Mouse (Mus musculus) kidney, postnatal 0 days (tissue): ENCODE data around the gene Ctsz. TPM values are rescaled to one million over a fixed set of nuclear protein-coding genes. Genes with fewer than 3 reads are reported as not detected.

ENCODE experiments used
- ATAC-seq: fragments of 200-750 bp; cut with Nextera tagmentation; replicated peaks from 2 replicates; pipeline ENCODE4 v1.8.0; 2017; ENCODE audit warnings: low read depth, moderate number of reproducible peaks, moderate TSS enrichment, moderate library complexity; ENCODE audit not compliant: low FRiP score
- DNase-seq: peaks from one replicate; pipeline ENCODE4 v3.0.0-alpha.2; 2016; ENCODE audit warnings: low spot score
- H3K27ac ChIP-seq: fragments of 300-500 bp; sonication (generic); 2 replicates; pipeline ENCODE4 v1.5.1; 2014; ENCODE audit warnings: mild to moderate bottlenecking
- H3K27me3 ChIP-seq: fragments of 300-500 bp; sonication (generic); 2 replicates; pipeline ENCODE4 v1.6.1; 2014; ENCODE audit warnings: low read length, mixed read lengths; ENCODE audit not compliant: insufficient read depth
- H3K36me3 ChIP-seq: fragments of 300-500 bp; sonication (generic); 2 replicates; pipeline ENCODE4 v1.6.1; 2014; ENCODE audit warnings: low read length, mixed read lengths; ENCODE audit not compliant: insufficient read depth
- H3K4me1 ChIP-seq: fragments of 300-500 bp; sonication (generic); replicated peaks from 2 replicates; pipeline ENCODE4 v1.6.1; 2014; ENCODE audit warnings: antibody characterized with exemption, low read length, mixed read lengths; ENCODE audit not compliant: insufficient read depth
- H3K4me2 ChIP-seq: fragments of 300-500 bp; sonication (generic); 2 replicates; pipeline ENCODE4 v1.6.1; 2014; ENCODE audit warnings: mild to moderate bottlenecking, low read length, moderate library complexity, mixed read lengths
- H3K4me3 ChIP-seq: fragments of 300-500 bp; sonication (generic); replicated peaks from 2 replicates; pipeline ENCODE4 v1.5.1; 2014; ENCODE audit warnings: low read depth, low read length
- H3K9ac ChIP-seq: fragments of 300-500 bp; sonication (generic); 2 replicates; pipeline ENCODE4 v1.6.1; 2014; ENCODE audit warnings: low read depth, low read length
- H3K9me3 ChIP-seq: fragments of 300-500 bp; sonication (generic); replicated peaks from 2 replicates; pipeline ENCODE4 v1.6.1; 2016; ENCODE audit warnings: low read length, inconsistent platforms, mixed read lengths
- CTCF ChIP-seq: IDR thresholded peaks from 2 replicates; pipeline ENCODE4 v1.5.1; 2016; ENCODE audit warnings: antibody characterized with exemption, low read depth, mild to moderate bottlenecking, moderate library complexity
- WGBS: fragments of 180-500 bp; shearing (Covaris S2); extraction: QIAGEN DNeasy Blood & Tissue Kit; methylation state at CpG from one replicate; pipeline ENCODE4 v1.1.7; 2014; 5-methylcytosine and 5-hydroxymethylcytosine counted together
- polyA plus RNA-seq: library from polyadenylated mRNA; unstranded; fragments of >200 nt; fragmentation: Nextera tagmentation; extraction: Ambion mirVana; gene quantifications from 2 replicates; pipeline ENCODE4 v1.2.1, GENCODE M21; 2015

Gene Ctsz
- polyA plus RNA-seq, 1 experiment from 2014 or later, result 131 TPM

- TF ChIP-seq CTCF, result no peak
Observed at GRCm38 (mm10) chr2:174400396-174400795, 38.4 kb downstream of the Ctsz start.

DNA sequence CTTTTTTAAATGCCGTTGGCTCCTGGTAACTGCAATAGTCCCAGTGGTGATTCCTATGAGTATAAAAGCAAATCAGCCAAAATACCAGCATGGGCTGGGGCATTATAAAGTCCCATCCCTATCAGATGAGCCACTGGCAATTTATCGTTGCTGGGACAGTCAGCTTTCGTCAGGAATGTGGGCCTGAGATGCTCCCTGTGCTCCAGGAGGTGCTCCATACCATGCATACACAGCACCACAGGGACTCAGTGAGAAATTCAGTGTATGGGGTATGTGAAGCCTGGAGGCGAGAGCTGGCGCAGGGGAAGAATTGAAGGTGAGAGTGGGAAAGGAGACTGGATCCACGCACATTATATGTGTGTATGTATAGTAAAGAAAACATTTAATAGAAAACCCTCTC, 41.0 kb downstream of the Ctsz start:
- no peak for ATAC-seq
- H3K4me2 ChIP-seq, result no peak overlapping the region
- H3K9ac ChIP-seq, result no peak overlapping the region
- DNase-seq, result no peak
- WGBS, result 85% methylated on average over 6 of the region's 6 CpGs
- no peaks in the 10 kb centered on the region for H3K4me1 ChIP-seq
- no peaks in the 10 kb centered on the region for H3K36me3 ChIP-seq
- no peak for TF ChIP-seq CTCF
- H3K27me3 ChIP-seq, result no peaks in the 10 kb centered on the region
- no peak overlapping the region for H3K4me3 ChIP-seq
- no peak overlapping the region for H3K27ac ChIP-seq
- no peaks in the 10 kb centered on the region for H3K9me3 ChIP-seq

More at GRCm38 (mm10) chr2:174400396-174400795, 38.4 kb downstream of the Ctsz start:
- H3K27me3 ChIP-seq, result no peaks in the 10 kb centered on the region
- H3K27ac ChIP-seq, result no peak overlapping the region
- no peaks in the 10 kb centered on the region for H3K4me1 ChIP-seq
- no peaks in the 10 kb centered on the region for H3K9me3 ChIP-seq
- no peak for DNase-seq
- no peak for ATAC-seq
- H3K9ac ChIP-seq, result no peak overlapping the region
- H3K36me3 ChIP-seq, result no peaks in the 10 kb centered on the region
- 82% methylated on average over 4 of the region's 4 CpGs for WGBS
- H3K4me3 ChIP-seq, result no peak overlapping the region
- H3K4me2 ChIP-seq, result no peak overlapping the region

GRCm38 (mm10) chr2:174397065-174397464, 41.8 kb downstream of the Ctsz start:
- DNase-seq (no peak), ATAC-seq (no peak)
- Histone ChIP-seq H3K9ac (no peak overlapping the region), H3K4me2 (no peak overlapping the region), H3K4me3 (no peak overlapping the region), H3K9me3 (no peaks in the 10 kb centered on the region), H3K27me3 (no peaks in the 10 kb centered on the region), H3K4me1 (no peaks in the 10 kb centered on the region), H3K36me3 (no peaks in the 10 kb centered on the region), H3K27ac (no peak overlapping the region)
- WGBS, result 95% methylated on average over 1 of the region's 1 CpGs
- TF ChIP-seq CTCF, result no peak

DNA sequence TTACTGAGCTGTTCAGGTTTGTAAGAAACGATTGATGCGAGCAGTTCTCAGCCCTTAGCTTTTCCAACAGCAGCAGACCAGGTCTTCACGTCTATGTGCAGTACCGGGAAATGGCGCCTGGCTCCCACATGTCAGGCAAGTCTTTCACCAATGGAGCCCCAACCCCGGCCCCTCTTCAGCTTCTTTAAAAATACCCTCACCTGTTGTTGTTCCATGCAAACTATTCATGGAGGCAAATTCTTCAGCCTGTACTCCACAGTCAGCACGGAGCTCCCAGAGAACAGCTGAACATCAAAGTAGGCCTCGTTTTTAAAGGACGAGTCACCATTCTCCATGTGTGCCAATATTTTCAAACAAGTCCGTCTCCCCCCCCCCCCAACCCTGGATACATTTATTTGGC, 42.2 kb downstream of the Ctsz start:
- Histone ChIP-seq H3K9me3 (no peaks in the 10 kb centered on the region; the same call in 1 of the 2 replicates), H3K9ac (no peak overlapping the region), H3K27me3 (no peaks in the 10 kb centered on the region), H3K4me3 (no peak overlapping the region), H3K4me1 (no peaks in the 10 kb centered on the region), H3K27ac (no peak overlapping the region), H3K36me3 (no peaks in the 10 kb centered on the region), H3K4me2 (no peak overlapping the region)
- WGBS, result 86% methylated on average over 10 of the region's 10 CpGs
- no peak for TF ChIP-seq CTCF
- ATAC-seq, result no peak
- DNase-seq, result no peak

- Histone ChIP-seq H3K4me1 (no peaks in the 10 kb centered on the region), H3K9ac (no peak overlapping the region), H3K36me3 (no peaks in the 10 kb centered on the region), H3K27me3 (no peaks in the 10 kb centered on the region), H3K4me3 (no peak overlapping the region), H3K9me3 (no peaks in the 10 kb centered on the region; the same call in 1 of the 2 replicates), H3K27ac (no peak overlapping the region), H3K4me2 (no peak overlapping the region)
- WGBS, result 72% methylated on average over 5 of the region's 5 CpGs
- ATAC-seq (no peak), DNase-seq (no peak)
- no peak for TF ChIP-seq CTCF
Observed at GRCm38 (mm10) chr2:174393383-174393782, 45.5 kb downstream of the Ctsz start.

DNA sequence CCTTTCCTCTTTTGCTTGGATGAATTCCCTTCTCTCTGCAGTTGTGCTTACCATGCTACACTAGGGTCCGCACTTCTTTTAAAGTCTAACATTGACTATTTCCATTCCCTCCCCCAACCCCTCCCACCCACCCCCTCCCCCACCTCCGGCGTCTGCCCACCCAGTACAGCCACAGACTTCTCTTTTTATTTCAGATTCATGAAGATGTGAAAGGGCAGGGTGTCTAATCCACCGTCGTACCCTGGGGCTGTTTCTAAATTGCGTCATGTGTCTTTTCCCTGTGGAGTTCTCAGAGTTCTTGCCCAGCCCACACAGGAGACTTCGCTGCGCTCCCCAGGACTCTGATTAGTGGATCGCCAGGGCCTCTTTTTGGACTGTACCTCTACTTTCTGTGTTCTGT, 46.3 kb downstream of the Ctsz start:
- Histone ChIP-seq H3K4me2 (no peak overlapping the region), H3K9ac (no peak overlapping the region), H3K27ac (no peak overlapping the region), H3K27me3 (no peaks in the 10 kb centered on the region), H3K4me1 (no peaks in the 10 kb centered on the region), H3K4me3 (no peak overlapping the region), H3K36me3 (no peaks in the 10 kb centered on the region), H3K9me3 (no peaks in the 10 kb centered on the region; the same call in 1 of the 2 replicates)
- WGBS, result 80% methylated on average over 9 of the region's 9 CpGs
- no peak for ATAC-seq
- no peak for DNase-seq
- TF ChIP-seq CTCF, result no peak

DNA sequence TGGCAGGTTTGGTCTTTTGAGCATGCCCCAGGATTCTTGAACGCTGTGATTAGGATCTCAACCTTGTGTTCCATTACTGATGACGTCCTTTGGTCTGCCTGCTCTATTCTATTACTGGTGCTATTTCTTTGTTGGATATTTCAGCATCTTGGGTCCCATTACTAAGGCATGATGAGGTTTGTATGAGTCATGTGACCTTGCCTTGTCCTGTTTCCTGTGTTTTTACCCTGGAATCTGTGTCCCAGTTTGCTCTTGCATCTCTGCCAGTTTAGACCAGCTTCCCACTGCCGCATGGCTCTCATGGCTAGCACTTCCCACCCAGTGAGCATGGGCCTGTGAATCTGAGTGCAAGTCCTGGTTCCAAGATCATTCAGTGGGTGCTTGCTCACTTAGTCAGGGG, 46.9 kb downstream of the Ctsz start:
- 90% methylated on average over 3 of the region's 3 CpGs for WGBS
- Histone ChIP-seq H3K4me2 (no peak overlapping the region), H3K27ac (no peak overlapping the region), H3K9me3 (no peaks in the 10 kb centered on the region; the same call in 1 of the 2 replicates), H3K4me3 (no peak overlapping the region), H3K9ac (no peak overlapping the region), H3K36me3 (no peaks in the 10 kb centered on the region), H3K4me1 (no peaks in the 10 kb centered on the region), H3K27me3 (no peaks in the 10 kb centered on the region)
- no peak for ATAC-seq
- DNase-seq, result no peak
- no peak for TF ChIP-seq CTCF
